Mouse (Mus musculus) lung, postnatal 36 days (tissue): ENCODE results near the gene Akr7a5.

ENCODE experiments used
- DNase-seq: peaks from one replicate; pipeline ENCODE4 v3.0.0; 2022; ENCODE audit warnings: mixed read lengths

Akr7a5 gene

DNA sequence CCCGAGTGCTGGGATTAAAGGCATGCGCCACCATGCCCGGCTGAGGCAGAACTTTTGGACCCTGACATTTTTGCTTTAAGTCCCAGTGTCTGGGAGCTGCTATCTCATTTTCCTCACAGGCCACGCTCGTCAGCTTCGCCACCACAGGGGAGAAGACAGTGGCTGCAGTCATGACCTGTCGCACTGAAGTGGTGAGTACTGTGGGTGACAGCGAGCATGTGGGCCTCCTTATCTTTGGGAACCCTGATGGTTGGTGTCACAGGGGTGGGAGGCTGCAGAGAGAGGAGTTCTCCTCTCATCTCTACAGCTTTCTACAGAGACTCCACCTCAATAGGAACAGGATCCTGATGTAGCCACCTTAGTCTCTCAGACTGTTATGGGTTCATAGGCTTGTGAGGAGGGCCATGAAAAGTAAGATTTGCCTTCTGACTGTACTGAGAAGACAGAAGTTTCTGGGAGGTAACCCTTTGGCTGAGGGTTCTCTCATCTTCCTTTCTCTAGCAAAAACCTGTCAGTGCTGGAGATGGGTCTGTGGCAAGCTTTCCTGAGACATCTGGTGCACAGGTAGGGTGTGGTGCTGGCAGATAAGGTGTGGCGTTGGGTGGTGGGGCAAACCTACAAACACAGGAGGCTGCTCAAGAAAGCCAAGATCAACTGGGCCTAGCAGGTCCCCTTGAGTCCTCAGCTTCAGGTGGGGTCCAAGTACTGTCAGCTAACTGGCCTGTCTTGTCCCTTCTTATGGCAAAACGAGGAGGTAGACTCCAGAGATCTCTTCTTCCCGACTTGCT lies 50.4 kb downstream of the Akr7a5 start:
- DNase-seq, result no peak

DNA sequence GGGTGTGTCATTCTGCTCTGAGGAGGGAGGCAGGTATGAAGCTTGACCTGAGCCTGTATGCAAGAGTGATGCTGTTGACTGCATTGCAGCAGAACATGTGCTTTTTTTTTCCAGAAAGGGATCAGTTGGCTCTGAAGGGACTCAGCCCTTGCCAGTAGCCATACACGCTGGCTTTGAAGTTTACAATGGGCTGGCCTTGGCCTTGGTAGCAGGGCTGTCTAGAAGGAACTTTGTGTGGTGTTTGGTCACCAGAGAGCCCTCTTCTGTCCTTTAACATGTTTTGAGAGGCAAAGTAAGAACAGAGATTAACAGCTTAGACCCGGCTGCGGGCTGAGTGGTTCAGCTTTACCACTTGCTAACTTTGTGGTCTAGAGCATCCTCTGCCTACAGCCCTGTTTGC lies 56.8 kb downstream of the Akr7a5 start:
- no peak for DNase-seq
